ENCODE assay signal across 1 mouse cellular context in the genomic region with DNA sequence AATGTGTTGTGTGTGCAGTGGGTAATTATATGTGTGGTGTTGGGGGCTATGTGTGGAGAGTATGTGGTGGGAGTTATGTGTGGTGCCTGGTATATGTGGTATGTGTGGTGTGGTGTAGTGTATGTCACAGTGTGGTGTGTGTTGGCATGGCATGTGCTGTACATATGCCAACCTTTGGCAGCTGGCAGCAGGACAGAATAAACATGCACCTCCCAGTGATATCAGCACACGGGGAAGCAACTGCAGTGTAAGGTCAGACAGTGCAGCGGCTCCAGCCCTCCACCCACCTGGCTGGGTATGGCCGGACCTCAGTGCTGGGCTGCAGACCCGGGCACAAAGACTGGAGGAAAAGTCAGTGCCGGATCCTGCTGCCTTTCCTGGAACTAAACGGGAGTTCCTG.
TF ChIP-seq lines count a peak whose summit lies in the region.

No protein-coding gene starts in this region.

TF ChIP-seq in myocyte, 11 proteins besides CTCF, POLR2A, EP300 and RAD21 (continued from another document):
- TF ChIP-seq TCF12 (IDR thresholded peaks at IDR 0.05; ENCODE audit: insufficient read depth, poor library complexity, severe bottlenecking): no peak
- no peak for TF ChIP-seq POLR2AphosphoS2 (IDR thresholded peaks at IDR 0.05; ENCODE audit: insufficient read length, low read depth)
- no peak for TF ChIP-seq CEBPB (IDR thresholded peaks at IDR 0.05; ENCODE audit: insufficient read depth, poor library complexity, severe bottlenecking)
- no peak for TF ChIP-seq TCF3 (IDR thresholded peaks at IDR 0.05; ENCODE audit: insufficient read length, low read depth)
